Mouse (Mus musculus): Measurements from ENCODE around the gene Anks1. TPM values are rescaled to one million over a fixed set of nuclear protein-coding genes. Genes with fewer than 3 reads are reported as not detected.
A peak's percentile ranks its signal among the peaks of the same experiment; 100 is the strongest.

Gene Anks1
- total RNA-seq, 2 experiments from 2014 or later = 54.2 to 59.2 TPM

- no peak for DNase-seq
Observed at GRCm38 (mm10) chr17:28022854-28023655, 113.9 kb downstream of the Anks1 start.

DNA sequence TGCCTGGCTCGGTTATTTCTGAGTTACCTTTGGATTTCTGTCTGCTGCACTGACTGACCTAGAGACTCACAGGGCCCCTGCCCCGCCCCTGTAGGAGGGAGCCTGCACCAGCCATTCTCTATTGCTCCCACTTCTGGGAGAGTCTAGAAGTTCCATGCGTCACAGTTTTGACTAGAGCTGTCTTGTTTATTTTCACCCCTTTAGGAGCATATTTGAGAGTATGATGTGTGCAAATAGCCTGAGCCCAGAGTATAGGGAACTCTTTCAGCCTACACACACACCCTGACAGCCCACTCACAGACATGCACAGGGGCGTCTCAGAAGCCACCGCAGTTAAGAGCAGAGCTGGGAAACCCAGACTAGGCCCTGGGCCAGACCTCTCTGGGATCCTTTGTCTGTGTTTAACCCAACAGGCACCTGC lies 116.4 kb downstream of the Anks1 start:
- DNase-seq = no peak

DNA sequence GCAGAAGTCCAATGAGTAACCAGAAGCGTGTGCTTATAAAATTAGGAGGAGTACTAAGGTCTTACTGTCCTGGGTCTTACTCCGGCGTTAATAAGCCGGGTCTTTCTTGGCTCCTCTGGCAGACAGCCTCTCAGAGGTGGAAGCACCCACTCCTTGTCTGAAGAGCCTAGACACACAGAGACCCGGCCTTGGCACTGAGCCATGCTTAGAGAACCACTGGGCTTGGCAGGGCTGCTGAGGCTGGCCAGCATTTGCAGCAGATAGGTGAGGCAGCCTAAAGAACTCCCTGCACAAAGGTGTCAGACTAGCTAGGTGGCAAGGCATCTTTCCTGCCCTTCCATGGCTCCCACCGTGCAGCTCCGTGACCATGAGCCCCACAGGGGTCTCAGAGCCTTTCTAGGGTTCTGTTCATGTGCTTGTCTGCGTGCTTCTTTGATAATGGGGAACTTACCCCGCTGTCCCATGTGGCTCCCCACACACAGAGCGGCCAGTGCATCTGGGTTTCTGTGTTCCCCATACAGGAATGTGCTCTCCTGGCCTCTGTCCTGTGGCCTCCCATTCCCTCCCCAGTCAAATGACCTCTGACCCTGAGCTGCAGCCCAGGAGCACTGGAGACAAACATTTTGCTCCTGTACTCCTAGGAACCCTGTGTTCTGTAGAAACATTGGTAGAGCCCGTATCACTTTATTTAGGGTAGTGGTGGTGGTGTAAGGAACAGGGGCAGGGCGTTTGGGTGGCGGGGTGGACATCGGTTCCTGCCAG lies 117.2 kb downstream of the Anks1 start:
- DNase-seq = peak; percentile 70

- DNase-seq = no peak
Observed at GRCm38 (mm10) chr17:28027197-28027596, 118.1 kb downstream of the Anks1 start.

GRCm38 (mm10) chr17:28028236-28028635 lies 119.1 kb downstream of the Anks1 start:
- no peak for DNase-seq

DNA sequence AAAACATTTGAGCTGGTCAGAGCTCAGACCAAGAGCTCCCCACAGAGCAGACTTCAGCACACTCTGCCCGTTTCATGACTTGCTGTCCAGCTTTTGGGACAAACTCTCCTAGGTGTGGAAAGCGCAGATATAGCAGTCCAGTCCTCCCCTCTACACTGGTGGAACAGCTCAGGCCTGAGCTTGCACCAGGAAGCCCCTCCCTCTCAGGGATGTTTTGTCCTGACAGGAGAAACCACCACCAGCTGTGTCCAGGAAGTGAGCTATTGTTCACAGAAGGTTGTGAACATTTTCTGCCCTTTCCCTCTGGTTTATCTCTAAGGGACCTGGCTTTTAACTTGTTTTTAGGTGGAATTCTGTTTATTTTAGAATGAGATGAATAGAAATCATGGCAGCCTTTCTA lies 120.2 kb downstream of the Anks1 start:
- no peak for DNase-seq

GRCm38 (mm10) chr17:28030446-28030845 lies 121.3 kb downstream of the Anks1 start:
- no peak for DNase-seq

GRCm38 (mm10) chr17:28031281-28031941 lies 122.3 kb downstream of the Anks1 start:
- no peak for DNase-seq

DNA sequence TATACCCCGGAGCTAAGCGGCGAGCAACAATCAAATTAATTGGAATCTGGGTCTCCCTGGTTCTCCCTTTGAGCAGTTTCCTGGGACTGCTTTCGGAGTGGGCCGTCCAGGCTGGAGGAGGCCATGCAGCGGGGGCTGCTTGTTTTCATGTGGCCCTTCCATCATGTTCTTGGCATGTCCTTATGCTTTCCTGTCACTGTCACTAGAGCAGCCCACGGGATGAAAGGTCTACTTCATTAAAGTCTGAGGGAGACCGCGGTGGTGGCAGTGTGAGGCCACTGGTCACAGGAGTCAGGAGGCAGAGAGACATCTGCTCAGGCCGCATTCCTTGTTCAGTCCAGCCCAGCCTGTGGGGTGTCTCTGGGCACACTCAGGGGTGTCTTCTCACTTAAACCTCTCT lies 123.1 kb downstream of the Anks1 start:
- DNase-seq = no peak

DNA sequence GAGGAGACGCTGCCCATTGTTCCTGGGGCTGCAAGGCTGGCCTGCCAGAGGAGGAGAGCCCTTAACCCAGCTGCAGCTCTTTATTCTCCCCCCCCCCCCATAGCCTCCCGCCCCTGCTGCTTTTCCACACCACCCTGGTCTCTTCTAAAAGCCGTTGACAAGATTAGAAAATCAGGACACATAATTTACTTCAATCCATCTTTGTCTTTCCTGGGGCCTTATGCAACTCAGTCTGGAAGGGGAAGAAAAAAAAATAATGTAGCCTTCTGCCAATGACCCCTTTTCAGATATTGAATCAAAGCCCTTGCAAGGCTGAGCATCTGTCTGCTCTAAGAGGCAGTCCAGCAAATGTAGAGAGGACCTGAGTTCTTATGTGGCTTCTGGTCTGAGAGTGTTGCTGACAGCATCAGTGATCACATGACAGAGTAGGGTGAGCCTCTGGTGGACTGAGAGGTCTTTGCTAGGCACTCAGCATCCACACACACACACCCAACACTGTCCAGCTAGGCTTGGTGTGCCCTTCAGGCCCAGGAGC lies 124.0 kb downstream of the Anks1 start:
- DNase-seq = no peak

GRCm38 (mm10) chr17:28034986-28035385 lies 125.9 kb downstream of the Anks1 start:
- no peak for DNase-seq

GRCm38 (mm10) chr17:28036813-28037756 lies 128.0 kb downstream of the Anks1 start:
- DNase-seq = no peak

DNA sequence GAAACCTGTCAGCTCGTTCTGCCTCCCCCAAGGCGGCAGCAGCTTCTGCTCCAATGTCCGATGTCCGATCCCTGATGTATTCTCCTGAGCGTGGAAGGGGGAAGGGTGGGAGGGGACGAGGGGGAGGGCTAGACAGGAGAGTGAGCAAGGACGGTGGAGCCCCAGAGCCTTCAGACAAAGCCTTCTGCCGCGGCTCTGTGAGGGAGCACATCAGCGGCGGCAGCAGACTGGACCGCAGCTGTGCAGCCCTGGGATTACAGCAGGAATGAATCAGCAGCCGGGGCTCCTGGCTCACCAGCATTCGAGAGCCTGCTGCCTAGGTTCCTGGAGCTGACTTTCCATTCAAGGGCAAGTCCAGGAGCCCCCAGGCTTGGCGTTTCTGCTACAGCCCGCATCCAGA lies 131.5 kb downstream of the Anks1 start:
- no peak for DNase-seq

GRCm38 (mm10) chr17:28041298-28041697 lies 132.2 kb downstream of the Anks1 start:
- DNase-seq = no peak

DNA sequence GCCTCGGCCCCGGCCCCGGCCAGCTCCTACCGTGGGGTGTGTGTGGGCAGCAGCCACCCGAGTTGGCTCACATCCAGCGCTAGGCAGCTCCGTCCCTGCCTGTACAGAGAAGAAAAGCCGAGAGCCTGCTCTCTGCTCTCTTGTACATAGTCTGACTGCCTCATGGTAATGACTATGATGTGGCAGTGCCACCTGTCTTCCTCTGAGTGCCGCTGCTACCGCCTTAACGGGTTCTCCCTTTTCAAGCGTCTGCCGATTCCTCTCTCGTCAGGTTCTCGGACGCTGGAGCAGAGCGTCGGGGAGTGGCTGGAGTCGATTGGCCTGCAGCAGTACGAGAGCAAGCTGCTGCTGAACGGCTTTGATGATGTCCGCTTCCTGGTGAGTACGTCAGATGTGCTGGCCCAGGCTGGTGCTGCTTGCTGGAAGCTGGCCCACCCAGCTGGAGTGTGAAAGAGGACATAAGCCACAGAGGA lies 133.2 kb downstream of the Anks1 start:
- peak; percentile 39 for DNase-seq

GRCm38 (mm10) chr17:28047017-28047416 lies 137.9 kb downstream of the Anks1 start:
- no peak for DNase-seq

GRCm38 (mm10) chr17:28047520-28047919 lies 138.4 kb downstream of the Anks1 start:
- DNase-seq = no peak

DNA sequence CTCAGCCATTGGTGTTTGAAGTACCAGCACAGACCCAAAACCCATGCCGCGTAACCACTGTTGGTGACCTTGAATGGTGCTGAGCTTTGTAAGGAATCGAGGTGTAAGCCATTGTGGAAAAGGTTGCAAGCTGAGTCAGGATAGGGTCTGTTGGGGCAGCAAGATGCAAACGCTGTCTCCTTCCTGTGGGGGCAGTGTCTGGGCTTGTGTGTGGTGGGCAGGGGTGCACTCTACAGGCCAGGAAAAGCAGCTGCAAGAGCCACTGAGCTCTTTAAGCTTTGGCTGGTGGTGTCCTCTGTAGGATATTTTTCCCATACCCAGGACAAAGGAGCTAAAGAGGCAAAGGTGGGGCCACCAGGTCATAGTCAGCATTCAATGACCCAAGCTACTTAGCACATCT lies 139.3 kb downstream of the Anks1 start:
- peak; percentile 65 for DNase-seq

DNA sequence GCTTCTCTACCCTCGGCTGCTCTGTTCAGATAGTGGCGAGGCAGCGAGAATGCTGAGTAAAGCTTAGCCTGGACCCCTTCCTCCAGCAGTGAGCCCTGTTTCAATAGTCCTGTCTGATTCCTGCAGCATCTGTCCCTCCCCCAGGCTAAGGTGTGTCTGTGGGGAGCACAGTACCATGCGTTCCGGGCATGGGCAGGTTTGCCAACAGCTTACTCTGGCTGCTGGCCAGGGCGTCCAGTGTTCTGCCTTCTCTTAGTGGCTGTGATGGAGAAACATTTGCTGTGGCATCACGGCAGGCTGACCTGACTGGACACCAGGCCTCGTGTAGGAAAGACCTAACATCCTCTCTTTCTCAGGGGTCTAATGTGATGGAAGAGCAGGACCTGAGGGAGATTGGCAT lies 141.1 kb downstream of the Anks1 start:
- DNase-seq = no peak

GRCm38 (mm10) chr17:28052293-28052863 lies 143.3 kb downstream of the Anks1 start:
- DNase-seq = no peak

DNA sequence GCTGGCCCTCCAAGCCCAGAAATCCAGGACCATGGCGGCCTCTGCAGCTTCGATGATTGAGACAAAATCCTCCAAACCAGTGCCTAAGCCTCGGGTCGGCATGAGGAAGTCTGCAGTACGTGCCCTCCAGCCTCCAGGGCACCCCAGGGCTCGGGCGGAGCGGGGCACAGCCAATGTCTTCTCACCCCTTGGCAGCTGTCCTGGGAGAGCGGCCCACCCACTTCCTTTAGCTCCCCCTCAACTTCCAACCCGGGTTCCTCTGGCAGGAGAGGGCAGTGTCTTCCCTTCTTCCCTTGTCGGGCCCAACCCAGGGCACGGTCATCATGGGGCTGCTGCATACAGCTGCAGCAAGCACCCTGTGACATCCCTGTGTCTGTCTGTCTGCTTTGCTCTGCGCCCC lies 149.2 kb downstream of the Anks1 start:
- no peak for DNase-seq

Data from heart, postnatal 4 days (tissue).